Mouse (Mus musculus) CH12F3 (cell line): ENCODE results near the gene Vmn2r85.
"Not testable (repeated sequence)": the region's sequence is repeated elsewhere in the genome, so short reads cannot be mapped to it uniquely, and the experiment has no call there.

Source experiments
- in situ Hi-C: fragments of 300-500 bp; cut with MboI; formaldehyde crosslinking; loops from 2 replicates; pipeline ENCODE4 v1.14.3; 2020; ENCODE audit warnings: low sequenced_read_pairs

The Vmn2r85 gene

DNA sequence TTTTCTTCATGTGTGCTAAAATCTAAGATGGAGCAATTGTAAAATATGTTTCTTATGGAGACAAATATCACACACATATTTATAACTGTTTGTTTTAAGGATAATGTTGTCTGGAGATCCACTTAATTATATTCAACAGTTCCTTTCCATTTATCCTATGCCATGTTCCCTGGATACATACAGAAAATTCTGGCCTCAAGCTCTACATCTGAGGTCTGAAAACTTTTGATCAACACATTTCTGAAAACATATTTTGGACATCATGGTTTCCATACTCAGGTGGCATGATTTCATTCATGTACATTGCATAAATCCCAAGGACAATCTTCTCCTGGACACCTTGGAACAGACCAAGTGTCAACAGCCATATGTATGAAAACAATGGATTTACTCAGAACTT, at the start of gene Vmn2r85:
Gene Vmn2r85 (minus strand): TSS at position 101 of the 400 bp plus-strand sequence.
- in situ Hi-C loops: not testable (repeated sequence)

- in situ Hi-C loops: no loop called here
These were observed 40.8 kb upstream of the Vmn2r85 start for GRCm38 (mm10) chr10:130470311-130470760.

GRCm38 (mm10) chr10:130455950-130456349, 26.4 kb upstream of the Vmn2r85 start, which contains the start of gene Vmn2r86:
Gene Vmn2r86 (minus strand): TSS chr10:130456050.
- in situ Hi-C loops: not testable (repeated sequence)

GRCm38 (mm10) chr10:130444776-130445175, 15.3 kb upstream of the Vmn2r85 start:
- in situ Hi-C loops: no loop called here

GRCm38 (mm10) chr10:130434185-130434898, 4.8 kb upstream of the Vmn2r85 start:
- in situ Hi-C loops: not testable (repeated sequence)

- in situ Hi-C loops: not testable (repeated sequence)
These were observed 7.1 kb downstream of the Vmn2r85 start for GRCm38 (mm10) chr10:130422368-130422767.

GRCm38 (mm10) chr10:130420401-130420800, 9.1 kb downstream of the Vmn2r85 start:
- in situ Hi-C loops: no loop called here

DNA sequence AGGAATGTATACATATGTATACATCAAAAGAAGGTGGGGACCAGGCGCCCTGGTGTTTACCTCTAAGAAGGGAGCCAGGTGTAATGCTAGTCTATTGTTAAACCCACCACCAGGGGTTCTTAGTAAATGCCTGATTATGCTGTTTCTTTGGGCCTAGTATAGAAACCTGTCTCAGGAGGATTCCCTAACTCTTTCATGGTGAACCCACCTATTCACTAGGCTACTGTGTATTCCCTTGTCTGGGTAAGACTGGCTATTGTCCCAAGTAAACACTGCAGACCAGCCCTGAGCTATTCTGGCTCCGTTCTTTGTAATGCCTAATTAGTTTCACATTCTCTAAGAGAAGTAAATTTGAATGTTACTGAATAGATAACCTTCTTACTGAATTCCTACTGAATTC, 9.5 kb downstream of the Vmn2r85 start:
- in situ Hi-C loops: not testable (repeated sequence)

GRCm38 (mm10) chr10:130416352-130416751, 13.2 kb downstream of the Vmn2r85 start:
- in situ Hi-C loops: not testable (repeated sequence)

DNA sequence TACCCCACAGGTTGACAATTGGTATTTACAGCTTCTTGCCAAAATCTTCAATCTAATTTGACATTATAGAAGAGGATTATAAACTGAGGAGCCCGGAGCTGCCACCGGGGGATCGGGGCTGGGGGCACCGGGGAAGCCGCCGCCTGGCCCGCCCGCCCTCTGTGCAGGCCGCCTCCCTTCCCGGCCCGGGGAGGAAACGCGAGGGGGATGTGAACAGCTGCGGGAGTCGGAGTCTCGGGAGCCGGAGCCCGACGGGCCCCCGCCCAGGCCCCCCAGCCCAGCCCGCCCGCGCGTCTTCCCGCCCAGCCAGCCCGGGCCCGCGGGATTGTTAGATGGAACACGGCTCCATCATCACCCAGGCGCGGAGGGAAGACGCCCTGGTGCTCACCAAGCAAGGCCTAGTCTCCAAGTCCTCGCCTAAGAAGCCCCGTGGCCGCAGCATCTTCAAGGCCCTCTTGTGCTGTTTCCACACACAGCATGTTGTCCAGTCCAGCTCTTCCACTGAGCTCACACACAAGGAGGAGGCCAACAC, 17.3 kb downstream of the Vmn2r85 start:
- in situ Hi-C loops: not testable (repeated sequence)

- in situ Hi-C loops: no loop called here
These were observed 35.3 kb downstream of the Vmn2r85 start, which contains the start of gene Vmn2r84 for GRCm38 (mm10) chr10:130394232-130394631. Gene Vmn2r84 (minus strand): TSS chr10:130394332.

DNA sequence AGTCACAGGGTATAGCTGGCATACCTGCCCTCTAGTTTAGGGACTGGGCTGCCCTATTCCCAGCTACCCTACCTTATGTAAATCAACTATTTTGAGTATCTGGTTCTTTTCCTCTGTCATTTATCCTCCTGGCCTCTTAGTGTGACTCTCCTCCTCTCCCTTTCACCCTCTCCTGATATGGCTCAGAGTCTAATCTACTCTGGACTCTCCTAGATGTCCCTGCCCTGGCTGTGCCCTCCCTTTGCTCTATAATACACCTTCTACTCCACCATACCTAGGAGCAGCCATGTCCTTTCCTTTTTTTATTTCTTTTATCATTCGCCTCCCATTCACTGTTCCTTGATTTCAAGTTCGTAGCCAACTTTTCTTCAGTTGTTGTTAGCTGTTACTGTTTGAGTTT, 54.4 kb downstream of the Vmn2r85 start:
- in situ Hi-C loops: no loop called here

- in situ Hi-C loops: no loop called here
These were observed 56.9 kb downstream of the Vmn2r85 start for GRCm38 (mm10) chr10:130372491-130373173.

GRCm38 (mm10) chr10:130371644-130372043, 57.9 kb downstream of the Vmn2r85 start:
- in situ Hi-C loops: no loop called here

- in situ Hi-C loops: no loop called here
These were observed 59.4 kb downstream of the Vmn2r85 start for GRCm38 (mm10) chr10:130370005-130370682.

- in situ Hi-C loops: no loop called here
These were observed 61.1 kb downstream of the Vmn2r85 start for GRCm38 (mm10) chr10:130368384-130368783.

DNA sequence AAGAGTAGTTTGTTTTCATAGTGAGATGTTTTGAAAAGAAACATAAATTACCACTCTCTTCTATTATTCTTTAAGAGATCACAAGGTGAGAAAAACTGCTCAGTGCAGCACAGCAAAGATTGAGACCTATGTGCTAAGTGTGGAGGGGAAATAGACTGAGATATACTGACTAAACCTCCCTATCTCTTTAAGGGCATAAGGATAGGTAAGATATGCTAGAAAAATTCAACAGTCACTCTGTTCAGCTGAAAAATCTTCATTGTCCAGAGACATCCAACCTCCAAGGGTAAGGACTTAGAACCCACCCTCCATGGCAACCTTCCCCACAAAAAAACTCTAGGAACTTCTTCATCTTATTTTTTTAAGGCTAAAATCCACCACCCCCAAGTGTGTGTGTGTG, 64.7 kb downstream of the Vmn2r85 start:
- in situ Hi-C loops: no loop called here
